Mouse (Mus musculus) forebrain, embryonic 11.5 days (tissue): ENCODE data around the gene Fam102a. TPM values are rescaled to one million over a fixed set of nuclear protein-coding genes. Genes with fewer than 3 reads are reported as not detected.

ENCODE experiments used
- ATAC-seq: fragments of 200-750 bp; cut with Nextera tagmentation; replicated peaks from 2 replicates; pipeline ENCODE4 v1.8.0; 2017; ENCODE audit warnings: moderate TSS enrichment; ENCODE audit not compliant: low FRiP score
- DNase-seq: peaks from one replicate; pipeline ENCODE4 v3.0.0-alpha.2; 2017; ENCODE audit warnings: low spot score
- H3K27ac ChIP-seq: fragments of 300-500 bp; sonication (generic); 2 replicates; pipeline ENCODE4 v1.5.1; 2014; ENCODE audit warnings: low read depth, low read length
- H3K27me3 ChIP-seq: fragments of 300-500 bp; sonication (generic); 2 replicates; pipeline ENCODE4 v1.6.1; 2014; ENCODE audit warnings: mild to moderate bottlenecking, low read length, mixed read lengths; ENCODE audit not compliant: control insufficient read depth, insufficient read depth
- H3K36me3 ChIP-seq: fragments of 300-500 bp; sonication (generic); 2 replicates; pipeline ENCODE4 v1.6.1; 2014; ENCODE audit warnings: mild to moderate bottlenecking, low read length, moderate library complexity, mixed read lengths; ENCODE audit not compliant: control insufficient read depth, insufficient read depth
- H3K4me1 ChIP-seq: fragments of 300-500 bp; sonication (generic); replicated peaks from 2 replicates; pipeline ENCODE4 v1.6.1; 2014; ENCODE audit warnings: low read length, mixed read lengths; ENCODE audit not compliant: control insufficient read depth, insufficient read depth
- H3K4me2 ChIP-seq: fragments of 300-500 bp; sonication (generic); 2 replicates; pipeline ENCODE4 v1.6.1; 2014; ENCODE audit warnings: low read depth, mild to moderate bottlenecking, low read length, moderate library complexity, mixed read lengths; ENCODE audit not compliant: severe bottlenecking
- H3K4me3 ChIP-seq: fragments of 300-500 bp; sonication (generic); 2 replicates; pipeline ENCODE4 v1.5.1; 2014; ENCODE audit warnings: low read depth, low read length
- H3K9ac ChIP-seq: fragments of 300-500 bp; sonication (generic); 2 replicates; pipeline ENCODE4 v1.6.1; 2014; ENCODE audit warnings: low read length
- H3K9me3 ChIP-seq: fragments of 300-500 bp; sonication (generic); 2 replicates; pipeline ENCODE4 v1.6.1; 2016; ENCODE audit warnings: low read length, mixed read lengths; ENCODE audit not compliant: control insufficient read depth
- WGBS: fragments of 180-500 bp; shearing (Covaris S2); extraction: QIAGEN DNeasy Blood & Tissue Kit; methylation state at CpG from one replicate; pipeline ENCODE4 v1.1.7; 2014; 5-methylcytosine and 5-hydroxymethylcytosine counted together
- polyA plus RNA-seq: library from polyadenylated mRNA; unstranded; fragments of >200 nt; fragmentation: Nextera tagmentation; extraction: Ambion mirVana; gene quantifications from 2 replicates; pipeline ENCODE4 v1.2.1, GENCODE M21; 2014

The Fam102a gene
- polyA plus RNA-seq, 1 experiment from 2014 or later, result 10.6 TPM

DNA sequence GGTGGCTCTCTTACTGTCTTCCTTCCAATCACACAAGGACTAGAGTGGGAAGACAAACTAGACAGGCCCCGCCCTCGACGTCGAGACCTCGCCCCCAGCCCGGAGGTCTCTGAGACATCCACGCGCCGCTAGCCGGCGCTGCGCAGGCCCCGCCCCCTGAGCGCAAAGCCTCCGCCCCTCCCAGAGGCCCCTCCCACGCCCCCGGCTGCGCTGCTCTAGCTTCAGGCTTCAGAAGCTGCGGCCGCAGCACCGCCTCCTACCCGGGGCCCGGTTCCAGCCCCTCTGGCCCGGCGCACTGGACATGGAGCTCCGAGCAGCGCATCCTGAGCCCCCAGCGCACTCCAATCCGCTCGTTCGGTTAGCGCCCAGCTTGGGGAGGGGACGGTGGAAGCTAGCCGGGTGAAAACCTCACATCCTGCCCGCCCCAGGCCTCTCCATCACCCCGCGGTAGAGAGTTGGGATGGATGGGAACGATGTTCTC, 51.8 kb downstream of the Fam102a start, which contains the start of gene St6galnac4:
St6galnac4 (plus strand) TSS at position 225 of the 481 bp plus-strand sequence.
- ATAC-seq (peak; percentile 81), DNase-seq (peak; percentile 97)
- H3K4me1 ChIP-seq, result peaks cover 9% of the 10 kb centered on the region
- no peaks in the 10 kb centered on the region; the same call in 1 of the 2 replicates for H3K27me3 ChIP-seq
- peak within 1 kb of the TSS; percentile 43 for H3K4me3 ChIP-seq
- H3K27ac ChIP-seq, result no peak within 1 kb of the TSS
- under 1% methylated on average over 37 of the region's 38 CpGs for WGBS
- peak within 1 kb of the TSS; percentile 59 for H3K4me2 ChIP-seq
- H3K9ac ChIP-seq, result peak within 1 kb of the TSS; percentile 62
- no peaks in the 10 kb centered on the region for H3K36me3 ChIP-seq
- H3K9me3 ChIP-seq, result no peaks in the 10 kb centered on the region

GRCm38 (mm10) chr2:32587731-32588321, 52.7 kb downstream of the Fam102a start:
- Histone ChIP-seq H3K4me1 (peaks cover 9% of the 10 kb centered on the region), H3K36me3 (no peaks in the 10 kb centered on the region), H3K9ac (peak overlapping the region; percentile 62), H3K27ac (no peak overlapping the region), H3K4me2 (peak overlapping the region; percentile 59), H3K9me3 (no peaks in the 10 kb centered on the region), H3K27me3 (no peaks in the 10 kb centered on the region; the same call in 1 of the 2 replicates), H3K4me3 (peak overlapping the region; percentile 43)
- no peak for DNase-seq
- ATAC-seq, result no peak
- WGBS, result 55% methylated on average over 9 of the region's 9 CpGs

- H3K4me3 ChIP-seq, result no peak overlapping the region
- H3K4me2 ChIP-seq, result no peak overlapping the region
- H3K36me3 ChIP-seq, result no peaks in the 10 kb centered on the region
- H3K27ac ChIP-seq, result no peak overlapping the region
- no peaks in the 10 kb centered on the region for H3K27me3 ChIP-seq
- no peak for ATAC-seq
- peaks cover 9% of the 10 kb centered on the region for H3K4me1 ChIP-seq
- no peak for DNase-seq
- H3K9ac ChIP-seq, result no peak overlapping the region
- H3K9me3 ChIP-seq, result no peaks in the 10 kb centered on the region
- 78% methylated on average over 11 of the region's 11 CpGs for WGBS
These were observed 54.2 kb downstream of the Fam102a start for GRCm38 (mm10) chr2:32589213-32589795.

GRCm38 (mm10) chr2:32590224-32590623, 55.1 kb downstream of the Fam102a start:
- H3K4me2 ChIP-seq, result no peak overlapping the region
- H3K9me3 ChIP-seq, result no peaks in the 10 kb centered on the region
- no peaks in the 10 kb centered on the region for H3K36me3 ChIP-seq
- peaks cover 9% of the 10 kb centered on the region for H3K4me1 ChIP-seq
- no peak overlapping the region for H3K4me3 ChIP-seq
- no peak overlapping the region for H3K27ac ChIP-seq
- no peak for DNase-seq
- no peaks in the 10 kb centered on the region for H3K27me3 ChIP-seq
- H3K9ac ChIP-seq, result no peak overlapping the region
- WGBS, result 85% methylated on average over 10 of the region's 10 CpGs
- ATAC-seq, result no peak

DNA sequence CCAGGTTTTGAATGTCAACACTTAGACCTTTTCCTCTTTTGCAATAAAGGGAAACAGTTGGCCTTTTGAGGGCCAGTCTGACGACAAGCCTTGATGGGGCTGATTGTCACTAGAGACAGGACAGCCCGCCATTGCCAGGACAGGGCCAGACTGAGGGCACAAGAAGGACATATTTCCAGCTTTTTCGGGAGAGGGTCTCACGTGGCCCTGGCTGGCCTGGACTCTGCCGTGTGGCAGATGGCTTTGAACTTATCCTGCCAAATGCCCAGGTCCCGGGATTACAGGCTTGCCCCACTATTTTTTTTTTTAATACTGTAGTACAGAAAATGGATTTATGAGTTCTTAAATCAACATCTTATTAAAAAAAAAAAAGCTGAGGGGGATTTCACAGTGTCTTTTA, 56.1 kb downstream of the Fam102a start:
- WGBS, result 84% methylated on average over 6 of the region's 6 CpGs

GRCm38 (mm10) chr2:32596725-32597124, 61.6 kb downstream of the Fam102a start:
- H3K27me3 ChIP-seq, result no peaks in the 10 kb centered on the region
- H3K9ac ChIP-seq, result no peak overlapping the region
- H3K4me3 ChIP-seq, result no peak overlapping the region
- H3K36me3 ChIP-seq, result no peaks in the 10 kb centered on the region
- DNase-seq (no peak), ATAC-seq (no peak)
- H3K9me3 ChIP-seq, result no peaks in the 10 kb centered on the region
- H3K4me2 ChIP-seq, result no peak overlapping the region
- 95% methylated on average over 13 of the region's 13 CpGs for WGBS
- H3K27ac ChIP-seq, result no peak overlapping the region
- H3K4me1 ChIP-seq, result no peaks in the 10 kb centered on the region

More for the DNA sequence above, 56.1 kb downstream of the Fam102a start:
- peaks cover 9% of the 10 kb centered on the region for H3K4me1 ChIP-seq
- no peak overlapping the region for H3K4me3 ChIP-seq
- H3K9ac ChIP-seq, result no peak overlapping the region
- DNase-seq (no peak), ATAC-seq (no peak)
- no peaks in the 10 kb centered on the region for H3K9me3 ChIP-seq
- H3K27me3 ChIP-seq, result no peaks in the 10 kb centered on the region
- H3K36me3 ChIP-seq, result no peaks in the 10 kb centered on the region
- H3K27ac ChIP-seq, result no peak overlapping the region
- no peak overlapping the region for H3K4me2 ChIP-seq

DNA sequence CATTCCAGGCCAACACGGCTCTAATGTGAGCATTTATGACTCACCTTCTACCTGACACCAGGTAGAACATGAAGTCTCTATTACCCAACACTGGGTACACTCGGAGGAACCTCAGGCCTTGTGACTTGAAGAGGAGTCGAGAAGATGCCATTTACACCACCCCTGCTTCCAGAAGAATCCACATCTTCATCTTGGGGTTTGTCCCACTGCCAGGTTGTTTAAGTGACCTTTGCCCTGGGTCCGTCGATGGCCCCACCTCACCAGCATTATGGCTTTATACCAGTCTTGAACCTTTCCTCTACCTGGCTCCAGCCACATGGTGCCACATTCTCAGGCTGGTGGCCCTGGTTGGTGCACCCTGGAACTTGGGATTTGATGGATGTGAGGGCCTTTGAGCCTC, 62.1 kb downstream of the Fam102a start:
- Histone ChIP-seq H3K27me3 (no peaks in the 10 kb centered on the region), H3K4me3 (no peak overlapping the region), H3K36me3 (no peaks in the 10 kb centered on the region), H3K9ac (no peak overlapping the region), H3K27ac (no peak overlapping the region), H3K4me2 (no peak overlapping the region), H3K9me3 (no peaks in the 10 kb centered on the region), H3K4me1 (no peaks in the 10 kb centered on the region)
- WGBS, result 86% methylated on average over 5 of the region's 5 CpGs
- DNase-seq (no peak), ATAC-seq (no peak)

GRCm38 (mm10) chr2:32597699-32598098, 62.6 kb downstream of the Fam102a start:
- no peak overlapping the region for H3K4me3 ChIP-seq
- no peak overlapping the region for H3K9ac ChIP-seq
- no peak for ATAC-seq
- H3K36me3 ChIP-seq, result no peaks in the 10 kb centered on the region
- no peak for DNase-seq
- H3K27ac ChIP-seq, result no peak overlapping the region
- no peaks in the 10 kb centered on the region for H3K9me3 ChIP-seq
- H3K27me3 ChIP-seq, result no peaks in the 10 kb centered on the region
- no peaks in the 10 kb centered on the region for H3K4me1 ChIP-seq
- 92% methylated on average over 5 of the region's 5 CpGs for WGBS
- H3K4me2 ChIP-seq, result no peak overlapping the region

DNA sequence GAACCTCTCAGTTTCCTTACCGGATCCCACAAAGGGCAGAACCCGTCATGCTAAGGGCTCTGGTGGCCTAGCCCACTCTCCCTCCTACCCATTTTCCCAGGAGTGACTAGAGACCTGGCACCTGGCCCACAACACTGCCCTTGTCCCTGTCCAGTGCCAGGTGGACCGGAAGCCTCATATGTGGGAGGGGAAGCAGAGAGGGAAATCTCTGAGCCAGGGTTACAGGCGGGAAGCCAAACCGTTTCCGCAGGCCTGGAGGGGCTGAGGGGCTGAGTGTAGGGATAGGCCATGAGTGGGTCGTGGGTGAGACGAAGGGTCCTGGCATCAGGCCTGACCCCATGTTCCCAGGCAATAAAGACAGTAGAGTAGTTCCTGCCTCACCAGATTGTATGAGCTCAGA, 63.4 kb downstream of the Fam102a start:
- no peak overlapping the region for H3K4me3 ChIP-seq
- H3K27ac ChIP-seq, result no peak overlapping the region
- no peak overlapping the region for H3K9ac ChIP-seq
- no peaks in the 10 kb centered on the region for H3K9me3 ChIP-seq
- ATAC-seq (no peak), DNase-seq (no peak)
- H3K4me1 ChIP-seq, result no peaks in the 10 kb centered on the region
- 87% methylated on average over 8 of the region's 8 CpGs for WGBS
- no peak overlapping the region for H3K4me2 ChIP-seq
- no peaks in the 10 kb centered on the region for H3K36me3 ChIP-seq
- H3K27me3 ChIP-seq, result no peaks in the 10 kb centered on the region
